Mouse (Mus musculus) subcutaneous adipose tissue, adult 2 months (tissue): ENCODE measurements around the gene Gemin5. TPM values are rescaled to one million over a fixed set of nuclear protein-coding genes. Genes with fewer than 3 reads are reported as not detected.

Source experiments
- polyA plus RNA-seq: library from polyadenylated mRNA; depleted of rRNA; stranded (reverse); fragments of >200 nt; gene quantifications from 2 replicates; pipeline ENCODE4 v1.2.3, GENCODE M21; 2012; ENCODE audit warnings: low replicate concordance; rRNA removed

Gemin5 gene
- polyA plus RNA-seq, result 6.8 and 17.7 TPM in 2 replicates

GRCm38 (mm10) chr11:58168167-58168915 lies at the start of gene Gemin5:
Gene Gemin5 (minus strand): TSS chr11:58168539.

GRCm38 (mm10) chr11:58199229-58200037 lies 31.1 kb upstream of the Gemin5 start, which contains the start of the genes Igtp and Irgm2:
Gene Igtp (plus strand): TSS chr11:58199556.
Gene Irgm2 (plus strand): TSS chr11:58199618.

GRCm38 (mm10) chr11:58171459-58172091 lies 3.2 kb upstream of the Gemin5 start, which contains the start of gene Mrpl22:
Gene Mrpl22 (plus strand): TSS chr11:58171661.

GRCm38 (mm10) chr11:58103697-58104306 lies 64.5 kb downstream of the Gemin5 start, which contains the start of gene Cnot8:
Gene Cnot8 (plus strand): TSS chr11:58104153.

GRCm38 (mm10) chr11:58093021-58093528 lies 75.3 kb downstream of the Gemin5 start, which contains the start of gene Gm12248:
Gene Gm12248 (minus strand): TSS chr11:58093134.

Other genes with a start within 250 kb of the Gemin5 start
- gene Larp1, start 159.5 kb downstream of the Gemin5 start, polyA plus RNA-seq, result 41.8 and 59.4 TPM in 2 replicates
- 1.3 and 2.0 TPM in 2 replicates for gene Gm12248, start 75.4 kb downstream of the Gemin5 start, polyA plus RNA-seq
- 58.5 and 71.5 TPM in 2 replicates for gene Cnot8, start 64.4 kb downstream of the Gemin5 start, polyA plus RNA-seq
- gene Mrpl22, start 3.1 kb upstream of the Gemin5 start, polyA plus RNA-seq, result 33.5 and 49.3 TPM in 2 replicates
- 25.1 and 34.8 TPM in 2 replicates for gene Igtp, start 31.0 kb upstream of the Gemin5 start, polyA plus RNA-seq
- 21.8 and 25.9 TPM in 2 replicates for gene Irgm2, start 31.1 kb upstream of the Gemin5 start, polyA plus RNA-seq
- 0.10 TPM in 1 of 2 replicates, not detected in the other for gene 4930438A08Rik, start 106.3 kb upstream of the Gemin5 start, polyA plus RNA-seq
- gene Zfp692, start 138.5 kb upstream of the Gemin5 start, polyA plus RNA-seq, result 17.5 and 37.2 TPM in 2 replicates
- gene Zfp672, start 161.8 kb upstream of the Gemin5 start, polyA plus RNA-seq, result 30.7 and 40.5 TPM in 2 replicates
- 35.8 and 47.7 TPM in 2 replicates for gene Sh3bp5l, start 162.2 kb upstream of the Gemin5 start, polyA plus RNA-seq
- gene Lypd8, start 210.5 kb upstream of the Gemin5 start, polyA plus RNA-seq, result 2.0 and 2.6 TPM in 2 replicates